Mouse (Mus musculus): ENCODE measurements at regions not wholly inside any gene's neighbourhood (a gene's known extent, or its start where the extent isn't known, plus 50 kb on each side); places are given as distances from the start of the nearest gene placed in this dataset.

DNA sequence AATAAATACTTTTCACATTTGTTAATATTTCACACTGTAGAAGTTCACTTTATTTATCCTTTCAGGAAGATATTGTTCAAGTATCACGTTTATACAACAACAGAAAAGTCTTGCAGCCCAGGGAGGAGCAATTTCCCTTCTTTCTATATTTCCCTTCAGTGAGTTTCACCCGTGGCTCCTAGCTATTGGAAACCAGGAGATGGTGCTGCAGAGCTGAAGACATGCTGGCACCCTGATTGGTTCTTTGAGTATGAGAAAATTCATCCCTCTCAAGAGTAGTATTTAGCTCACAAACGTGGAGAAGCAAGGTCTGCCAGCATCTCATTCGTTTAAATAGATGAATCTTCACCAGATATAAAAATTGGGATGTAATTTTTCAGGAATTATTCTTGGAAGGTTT, 85.9 kb upstream of the Rxylt1 start:
- TF ChIP-seq CTCF (conservative IDR thresholded peaks at IDR 0.05 in 1 of 2, IDR thresholded peaks at IDR 0.05 in 1 of 2; ENCODE audit: low read depth in 2 of 2, low read length in 2 of 2): no peak; a peak in 1 of 4 replicates
- TF ChIP-seq RCOR1 (conservative IDR thresholded peaks at IDR 0.05; ENCODE audit: low read depth, low read length): no peak
- no peak for TF ChIP-seq NELFE (IDR thresholded peaks at IDR 0.05; ENCODE audit: low read depth, low read length)
- no peak for TF ChIP-seq TCF12 (IDR thresholded peaks at IDR 0.05; ENCODE audit: low read depth, low read length)
- TF ChIP-seq MYC (IDR thresholded peaks at IDR 0.05; ENCODE audit: low read depth, low read length): no peak
- no peak for TF ChIP-seq POLR2A (IDR thresholded peaks at IDR 0.05; ENCODE audit: low read depth, low read length)
- no peak for TF ChIP-seq EP300 (IDR thresholded peaks at IDR 0.05; ENCODE audit: low read length)
- no peak for TF ChIP-seq ELF1 (IDR thresholded peaks at IDR 0.05; ENCODE audit: low read depth, low read length)
- 0 out of 2 replicates have a peak, but pooled peaks have one; percentile 4 for TF ChIP-seq SMC3 (IDR thresholded peaks at IDR 0.05; ENCODE audit: low read depth, low read length)
- TF ChIP-seq JUND (conservative IDR thresholded peaks at IDR 0.05; ENCODE audit: low read depth, low read length): no peak
